Mouse (Mus musculus): ENCODE measurements at regions not wholly inside any gene's neighbourhood (a gene's known extent, or its start where the extent isn't known, plus 50 kb on each side); places are given as distances from the start of the nearest gene placed in this dataset.
"Not testable (repeated sequence)": the region's sequence is repeated elsewhere in the genome, so short reads cannot be mapped to it uniquely, and the experiment has no call there.

DNA sequence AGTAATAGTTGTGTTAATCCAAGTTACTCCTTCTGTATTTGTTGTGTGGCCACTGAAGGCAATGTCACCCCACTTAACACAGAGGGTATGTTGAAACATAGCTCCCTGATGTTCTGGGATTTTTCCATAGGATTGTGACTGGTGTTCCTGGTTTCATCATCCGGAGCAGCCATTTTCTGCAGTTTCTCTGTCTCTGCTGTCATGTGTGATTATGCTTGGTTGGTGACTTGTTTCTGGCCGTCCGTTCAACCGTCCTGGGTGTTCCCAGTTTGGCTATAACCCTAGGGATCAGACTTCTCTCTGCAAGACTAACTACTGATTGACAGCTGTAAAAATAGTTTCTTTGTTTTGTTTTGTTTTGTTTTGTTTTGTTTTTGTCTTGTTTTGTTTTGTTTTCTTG is 98.1 kb upstream of the Rpl34 start:
- DNase-seq (ENCODE audit: low spot score in 2 of 2): no peak

DNA sequence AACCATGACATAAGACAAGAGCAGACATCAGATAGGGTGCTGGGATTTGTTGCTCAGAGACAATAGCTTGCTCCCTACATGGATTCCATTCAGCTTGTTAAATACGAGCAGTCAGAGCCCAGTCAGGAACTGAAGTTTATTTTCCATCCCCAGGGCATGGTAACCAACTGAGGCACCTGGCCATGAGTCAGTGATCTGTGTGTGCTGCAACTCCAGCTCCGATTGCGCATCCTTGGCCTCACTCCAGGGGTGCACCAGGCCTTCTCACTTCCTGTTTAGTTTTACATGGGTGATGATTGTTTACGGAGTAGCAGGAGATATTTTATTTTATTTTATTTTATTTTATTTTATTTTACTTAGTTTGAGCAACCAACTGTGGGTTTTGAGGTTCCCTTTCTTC is 97.7 kb upstream of the Rpl34 start:
- no peak for DNase-seq (ENCODE audit: low spot score in 2 of 2)

DNA sequence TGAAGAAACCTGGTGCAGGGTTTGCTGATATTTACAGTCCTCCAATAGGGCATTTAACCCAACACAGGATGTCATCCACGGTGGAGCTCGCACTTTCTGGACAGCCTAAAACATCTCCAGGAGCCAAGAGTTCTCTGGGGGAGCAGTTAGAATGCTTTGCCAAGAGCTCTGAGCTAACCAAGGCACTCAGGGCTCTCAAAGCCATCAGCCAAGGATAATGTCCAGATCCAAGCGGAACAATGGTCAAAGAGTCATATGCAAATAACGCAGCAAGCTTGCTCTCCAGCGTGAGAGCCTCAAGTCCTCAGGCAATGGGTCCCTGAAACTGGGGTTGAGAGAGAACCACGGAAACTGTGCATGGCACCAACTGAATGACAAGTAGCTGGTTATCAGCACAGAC is 96.8 kb upstream of the Rpl34 start:
- no peak for DNase-seq (ENCODE audit: low spot score in 2 of 2)

DNA sequence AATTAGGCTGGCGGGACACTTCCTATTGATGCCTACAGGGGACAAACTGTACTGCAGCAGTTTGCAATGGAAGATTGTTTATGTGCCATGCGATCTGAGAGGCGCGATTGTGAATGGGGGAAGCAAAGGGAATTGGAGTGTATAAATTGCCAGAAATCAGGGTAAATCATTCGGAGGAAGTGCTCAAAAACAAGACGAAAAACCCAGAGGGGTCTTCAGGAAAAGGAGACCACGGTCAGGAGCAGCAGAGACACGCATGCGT is 89.6 kb upstream of the Rpl34 start:
- no peak for DNase-seq (ENCODE audit: low spot score in 2 of 2)

DNA sequence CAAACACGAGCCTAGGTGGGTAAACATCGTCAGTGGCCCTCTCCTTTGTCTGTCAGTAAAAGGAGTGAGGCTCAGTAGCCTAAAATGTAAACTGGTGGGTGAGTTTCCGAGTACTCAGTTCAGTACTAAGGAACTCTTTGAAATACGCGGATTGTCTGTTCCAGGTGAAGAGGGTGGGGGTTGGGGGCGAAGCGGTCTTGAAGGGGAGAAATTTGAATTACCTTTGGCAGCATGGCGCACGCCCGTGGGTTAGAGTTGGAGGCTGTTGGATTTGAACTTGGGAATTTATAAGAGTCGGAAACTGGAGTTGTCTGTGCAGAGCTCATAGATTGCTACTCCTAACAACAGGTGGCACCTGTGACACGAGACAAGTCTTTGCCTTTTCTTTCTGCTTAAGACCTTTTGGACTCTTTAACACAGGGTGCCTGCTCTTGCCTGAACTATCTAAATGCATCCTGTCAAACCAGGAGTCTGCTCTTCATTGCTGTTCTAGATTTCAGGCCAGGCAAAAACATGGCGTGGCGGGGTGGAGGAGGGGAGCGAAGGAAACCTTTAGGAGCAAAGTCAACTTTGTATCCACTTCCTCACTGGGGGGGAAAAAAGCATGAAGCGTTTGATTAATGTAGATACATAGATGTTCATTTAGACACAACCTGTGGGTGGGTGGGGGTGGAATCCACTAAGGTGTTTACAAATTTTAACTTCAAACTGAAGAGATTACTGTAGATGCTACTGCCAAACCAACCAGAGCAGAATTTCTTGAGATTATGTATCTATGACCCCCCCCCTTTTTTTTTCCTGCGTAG is 89.0 kb upstream of the Rpl34 start:
- DNase-seq (ENCODE audit: low spot score in 2 of 2): no peak

DNA sequence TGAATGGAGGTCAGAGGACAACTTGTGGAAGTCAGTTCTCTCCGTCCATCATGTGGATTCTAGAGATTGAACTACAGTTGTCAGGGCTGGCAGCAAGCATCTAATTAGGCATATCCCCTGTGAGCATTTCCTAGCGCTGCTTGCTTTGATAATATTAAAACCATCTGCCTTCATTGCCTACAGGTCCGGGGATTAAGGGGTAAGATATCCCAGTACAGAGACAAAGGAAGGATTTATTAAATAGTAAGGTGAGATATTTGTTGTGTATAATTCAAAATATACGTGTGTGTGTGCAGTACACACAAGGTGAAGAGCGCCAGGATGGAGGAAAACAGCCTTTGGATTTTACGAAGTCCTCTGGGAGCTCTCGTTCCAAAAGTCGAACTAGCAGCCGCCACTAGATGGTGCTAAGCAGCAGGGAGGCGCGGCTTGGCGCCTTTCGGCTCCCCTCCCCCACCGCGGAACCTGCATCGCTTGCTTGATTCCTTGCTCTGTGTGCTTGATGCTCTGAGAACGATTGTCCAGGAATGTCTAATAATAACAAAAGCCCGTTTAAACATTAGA is 88.4 kb upstream of the Rpl34 start:
- peak; percentile 77 to 92 for DNase-seq (ENCODE audit: low spot score in 2 of 2)

DNA sequence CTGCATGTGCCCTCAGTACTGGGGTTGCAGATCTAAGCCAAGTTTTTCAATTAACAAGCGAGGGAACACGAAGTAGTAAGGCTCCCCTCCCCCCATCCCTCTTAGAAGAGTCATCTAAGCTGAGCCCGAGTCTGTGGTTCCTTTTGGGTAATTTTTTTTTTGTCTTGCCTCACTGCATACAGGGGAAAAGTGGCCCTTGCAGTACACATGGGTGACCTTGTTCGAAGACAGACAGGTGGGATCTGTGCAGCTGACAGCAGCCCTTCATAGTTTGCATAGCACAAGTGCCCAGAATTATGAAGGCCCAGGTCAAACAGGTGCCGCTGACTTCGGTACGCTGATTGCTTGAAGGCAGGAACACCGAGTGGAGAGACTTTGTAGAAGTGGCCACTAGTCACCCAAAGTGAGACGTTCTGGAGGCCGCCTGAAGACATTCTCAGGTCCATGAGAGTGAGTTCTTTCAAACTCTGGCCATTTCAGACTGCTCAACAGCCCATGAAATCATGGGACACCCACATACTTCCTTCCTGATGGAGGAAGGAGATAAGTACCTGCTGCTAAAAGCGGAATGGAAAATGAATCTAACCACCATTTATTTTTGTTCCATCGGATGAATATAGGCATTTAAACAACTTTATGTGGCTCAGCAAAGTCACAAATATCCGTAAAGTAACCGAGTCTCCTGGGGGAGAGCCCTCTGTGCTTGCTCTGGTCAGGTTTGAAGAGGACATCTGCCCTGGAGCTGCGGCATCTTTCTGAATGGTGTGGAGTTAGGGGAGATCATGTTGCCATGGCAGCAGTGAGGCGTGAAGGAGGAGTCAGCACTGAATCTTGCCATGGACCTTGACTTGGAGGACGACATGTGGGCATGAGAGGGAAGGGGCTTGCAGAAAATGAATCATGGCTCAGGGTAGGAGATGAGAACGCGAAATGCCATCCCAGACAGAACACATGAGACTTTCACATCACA is 79.8 kb upstream of the Rpl34 start:
- no peak for DNase-seq (ENCODE audit: low spot score in 2 of 2)

DNA sequence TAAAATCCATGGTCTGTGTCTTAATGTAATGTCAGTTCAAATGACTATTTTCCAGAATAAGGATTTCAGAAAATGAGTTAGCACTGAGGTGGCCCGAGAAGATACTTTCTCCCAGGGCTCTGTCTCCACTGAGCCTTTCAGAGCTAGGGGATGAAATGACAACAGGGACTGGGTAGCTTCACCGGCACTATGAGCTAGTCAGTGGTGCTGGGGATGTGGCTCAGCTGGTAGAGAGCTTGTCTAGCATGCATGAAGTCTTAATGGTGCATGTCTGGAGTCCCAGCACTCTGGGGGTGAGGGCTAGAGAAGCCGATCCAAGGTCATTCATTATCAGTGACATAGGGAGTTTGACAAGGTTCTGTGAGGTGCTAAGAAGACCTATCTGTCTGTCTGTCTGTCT is 75.1 kb upstream of the Rpl34 start:
- no peak for DNase-seq (ENCODE audit: low spot score in 2 of 2)

DNA sequence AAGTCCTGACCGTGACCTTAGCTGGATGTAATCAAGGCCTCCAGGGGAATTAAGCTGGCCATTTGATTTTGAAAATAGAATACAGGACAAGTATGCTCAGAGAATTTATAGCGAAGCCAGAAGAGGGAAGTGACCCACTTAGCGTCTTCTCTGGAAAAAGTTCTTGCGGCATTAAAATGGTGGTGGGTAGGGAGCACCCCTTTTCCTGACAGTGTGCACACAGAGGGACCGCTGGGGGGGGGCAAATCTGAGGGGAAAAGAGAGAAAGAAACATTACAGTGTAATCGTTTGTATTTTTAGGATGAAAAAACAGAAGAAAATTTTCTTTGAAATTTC is 74.1 kb upstream of the Rpl34 start:
- no peak for DNase-seq (ENCODE audit: low spot score in 2 of 2)

DNA sequence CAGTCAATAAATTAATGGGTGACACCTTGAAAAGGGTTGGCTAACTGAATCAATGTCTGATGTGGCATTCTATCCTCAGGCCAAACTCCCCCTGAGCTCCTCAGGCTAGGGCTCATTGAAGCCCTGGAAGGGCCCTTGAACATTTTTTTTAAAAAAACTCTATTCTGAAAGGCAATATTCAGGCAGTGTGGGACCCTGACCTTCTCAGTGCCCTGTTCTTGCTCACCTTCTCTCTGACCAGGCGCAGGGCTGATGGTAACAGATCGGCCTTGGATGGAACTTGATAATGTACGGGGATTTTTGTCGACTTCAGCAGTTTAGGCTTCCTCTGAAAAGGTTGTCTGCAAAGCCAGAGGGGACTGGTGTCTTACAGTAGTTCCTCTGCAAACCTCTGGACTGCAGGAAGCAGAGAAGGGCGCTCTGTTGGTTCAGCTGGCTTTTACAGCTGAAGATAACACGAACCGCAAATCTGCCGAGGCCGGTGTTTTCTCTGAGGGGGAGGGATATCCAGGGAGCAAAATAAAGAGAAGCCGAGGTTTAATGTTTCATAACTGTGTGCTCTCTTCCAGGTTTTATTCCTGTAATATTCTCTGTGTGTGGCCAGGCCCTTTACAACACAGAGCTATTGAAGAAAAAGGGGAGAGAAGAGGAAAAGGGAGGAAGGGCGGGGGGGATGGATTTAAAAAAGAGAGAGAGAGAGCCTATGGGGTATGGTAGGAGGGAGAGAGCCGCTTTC is 73.6 kb upstream of the Rpl34 start:
- no peak for DNase-seq (ENCODE audit: low spot score in 2 of 2)

DNA sequence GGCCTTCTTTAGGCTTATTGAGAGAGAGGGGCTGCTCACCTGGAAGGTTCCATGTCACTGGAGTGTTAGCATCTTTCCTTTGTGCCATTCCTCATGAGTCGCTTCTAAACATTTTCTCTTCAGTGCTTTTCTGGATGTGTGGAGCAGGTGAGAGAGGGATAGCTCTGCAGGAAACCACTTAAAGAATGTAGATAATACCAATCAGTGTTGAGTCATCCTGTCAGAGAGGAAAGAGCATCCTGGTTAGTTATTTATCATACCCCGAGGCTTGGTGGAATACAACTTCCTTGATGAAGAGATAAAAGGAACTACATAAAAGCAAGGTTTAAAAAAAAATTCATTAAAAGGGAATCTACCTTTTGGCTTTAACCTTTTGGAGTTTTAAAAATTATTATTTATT is 69.8 kb upstream of the Rpl34 start:
- DNase-seq (ENCODE audit: low spot score in 2 of 2): no peak

DNA sequence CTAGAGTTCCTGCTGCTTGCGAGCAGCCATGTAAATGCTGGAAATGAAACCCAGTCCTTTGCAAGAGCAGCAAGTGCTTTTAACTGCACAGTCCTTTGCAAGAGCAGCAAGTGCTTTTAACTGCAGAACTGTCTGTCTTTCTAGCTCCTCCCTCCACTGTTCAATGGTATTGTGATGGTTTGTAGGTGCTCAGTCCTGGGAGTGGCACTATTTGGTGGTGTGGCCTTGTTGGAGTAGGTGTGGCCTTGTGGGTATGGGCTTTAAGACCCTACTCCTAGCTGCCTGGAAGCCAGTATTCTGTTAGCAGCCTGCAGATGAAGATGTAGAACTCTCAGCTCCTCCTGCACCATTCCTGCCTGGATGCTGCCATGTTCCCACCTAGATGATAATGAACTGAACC is 67.8 kb upstream of the Rpl34 start:
- DNase-seq (ENCODE audit: low spot score in 2 of 2): not testable (repeated sequence)

DNA sequence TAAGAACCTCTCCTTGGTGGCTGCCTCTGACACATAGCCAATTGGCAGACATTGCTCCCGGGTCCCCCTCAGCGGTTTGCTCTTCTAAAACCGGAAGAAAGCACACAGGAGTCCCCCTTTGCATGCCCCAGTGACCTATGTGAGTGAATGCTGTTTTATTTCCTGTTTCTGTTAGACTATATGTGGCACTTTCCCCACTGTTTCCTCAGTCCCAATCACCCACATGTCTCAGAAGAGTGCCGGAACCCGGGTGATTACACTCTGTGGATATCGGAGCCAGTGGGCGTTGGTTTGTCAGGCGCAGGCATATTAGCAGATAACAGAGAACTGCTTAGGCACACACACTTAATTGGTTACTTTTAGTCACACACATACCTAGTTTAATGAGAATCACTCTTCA is 66.3 kb upstream of the Rpl34 start:
- peak in 1 of 2 experiments; percentile 27 for DNase-seq (ENCODE audit: low spot score in 2 of 2)

DNA sequence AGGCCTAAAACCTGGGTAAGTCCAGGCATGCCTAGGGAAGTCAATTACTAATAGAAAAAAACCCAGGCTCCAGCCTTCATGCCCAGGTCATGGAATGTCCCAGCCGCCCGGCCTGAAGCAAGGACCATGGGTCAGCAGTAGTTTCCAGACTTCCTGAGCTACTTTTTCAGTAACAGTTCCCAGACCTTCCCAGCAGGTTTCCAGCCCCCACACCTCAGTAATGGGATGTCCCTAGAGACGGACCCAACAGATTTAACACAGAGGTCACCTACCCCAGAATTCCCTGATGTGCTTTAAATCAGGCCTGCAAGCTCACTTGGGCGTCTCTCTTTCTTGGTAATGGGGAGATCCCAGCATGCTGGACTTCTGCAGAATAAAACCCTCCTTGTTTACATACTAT is 65.2 kb upstream of the Rpl34 start:
- DNase-seq (ENCODE audit: low spot score in 2 of 2): no peak

DNA sequence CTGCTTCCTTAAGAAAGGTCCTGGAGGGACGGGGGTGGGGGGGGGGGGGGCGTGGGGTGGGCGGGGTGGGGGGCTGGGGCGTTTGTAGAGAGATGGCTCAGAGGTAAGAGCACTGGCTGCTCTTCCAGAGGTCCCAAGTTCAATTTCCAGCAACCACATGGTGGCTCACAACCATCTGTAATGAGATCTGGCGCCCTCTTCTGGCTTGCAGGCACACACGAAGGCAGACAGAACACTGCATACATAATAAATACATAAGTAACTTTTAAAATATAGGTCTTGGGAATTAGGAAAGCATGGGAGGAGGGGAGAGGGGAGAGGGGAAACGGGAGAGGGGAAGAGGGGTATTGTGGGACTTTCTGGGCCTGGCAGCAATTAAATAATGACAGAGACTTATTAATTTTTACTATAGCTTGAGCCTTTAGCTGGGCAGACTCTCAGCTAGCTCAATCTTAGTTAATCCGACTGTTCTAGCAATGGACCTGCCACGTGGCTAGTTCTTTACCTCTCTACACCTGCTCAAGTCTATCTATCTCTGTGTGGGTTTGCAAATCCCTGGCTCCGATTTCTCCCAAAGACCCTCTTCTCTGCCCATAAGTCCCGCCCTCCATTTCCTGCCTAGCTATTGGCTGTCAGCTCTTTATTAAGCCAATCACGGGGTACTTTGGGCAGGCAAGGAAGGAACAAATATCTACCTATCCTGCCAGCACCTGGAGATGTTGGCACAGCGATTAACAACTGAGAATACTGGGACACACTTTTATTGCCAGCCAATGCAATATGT is 64.1 kb upstream of the Rpl34 start:
- no peak for DNase-seq (ENCODE audit: low spot score in 2 of 2)

DNA sequence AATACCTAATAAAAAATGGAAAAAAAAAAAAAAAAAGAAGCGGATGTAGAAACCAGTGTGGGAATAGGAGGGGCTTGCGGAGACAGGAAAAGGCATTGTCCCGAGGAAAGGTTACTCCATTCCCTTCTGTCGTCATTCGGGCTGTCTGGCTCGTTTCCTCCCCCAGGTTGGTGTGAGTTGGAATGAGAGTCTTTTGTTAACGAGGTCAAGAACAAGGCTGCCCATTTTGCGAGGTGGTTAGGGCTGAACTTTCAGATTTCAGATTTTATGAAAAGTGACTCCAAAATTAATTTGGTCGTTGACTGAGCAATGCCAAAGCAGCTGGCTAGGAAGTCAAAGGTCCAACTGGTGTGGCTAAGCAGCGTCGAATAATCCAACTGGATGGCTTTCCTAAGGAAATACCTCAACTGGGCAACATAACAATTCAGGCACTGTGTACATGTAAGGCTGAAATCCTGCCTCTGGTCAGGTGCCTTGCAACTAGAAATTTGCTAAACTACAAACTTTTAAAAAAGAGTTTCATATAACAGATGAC is 50.6 kb upstream of the Rpl34 start:
- no peak for DNase-seq (ENCODE audit: low spot score in 2 of 2)
